Mouse (Mus musculus) T-helper 2 cell (primary cell): ENCODE data around the gene Fam192a.

ENCODE experiments used
- in situ Hi-C: fragments of 300-600 bp; cut with MboI, MseI; formaldehyde crosslinking; loops from one replicate; pipeline ENCODE4 v1.15.1; 2025; ENCODE audit warnings: high pct_unique_total_duplicates

Fam192a gene

DNA sequence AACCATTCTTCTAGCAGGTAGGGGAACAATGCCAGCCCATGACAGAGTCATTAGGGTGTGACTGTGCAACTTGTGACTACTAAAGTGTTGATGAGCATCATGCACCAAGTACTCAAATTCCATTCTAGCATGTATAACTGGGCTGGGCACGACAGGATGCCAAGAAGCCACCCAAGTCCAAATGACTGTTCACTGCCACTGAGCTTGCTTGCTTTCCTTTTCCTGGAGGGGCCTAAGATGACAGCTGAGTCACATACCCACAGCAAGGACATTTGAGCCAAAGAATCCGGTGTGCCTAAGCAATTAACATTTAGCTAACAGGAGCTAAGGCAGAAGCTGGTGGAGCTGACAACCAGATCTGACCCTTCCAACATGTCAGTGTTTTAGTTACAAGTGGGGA, 29.9 kb downstream of the Fam192a start:
- in situ Hi-C loops = no loop called here

DNA sequence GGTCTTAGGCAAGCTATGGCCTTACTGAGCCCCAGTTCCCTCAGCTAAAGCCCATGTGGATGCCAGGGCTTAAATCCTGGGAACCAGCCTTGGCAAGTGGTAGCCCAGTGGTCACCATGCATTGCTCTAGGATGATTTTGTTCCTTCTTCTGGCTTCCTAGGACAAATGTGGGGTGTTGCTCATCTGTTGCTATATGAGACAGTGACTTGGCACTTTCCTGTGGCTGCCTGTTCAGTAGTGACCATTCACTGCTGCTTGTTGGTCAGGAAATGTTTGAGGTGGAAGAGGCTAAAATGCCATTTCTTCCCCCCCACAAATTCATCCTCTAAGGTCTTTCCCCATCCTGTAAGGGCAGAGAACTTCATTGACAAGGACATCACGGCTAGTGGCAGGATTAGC, 32.4 kb downstream of the Fam192a start:
- in situ Hi-C loops = no loop called here

DNA sequence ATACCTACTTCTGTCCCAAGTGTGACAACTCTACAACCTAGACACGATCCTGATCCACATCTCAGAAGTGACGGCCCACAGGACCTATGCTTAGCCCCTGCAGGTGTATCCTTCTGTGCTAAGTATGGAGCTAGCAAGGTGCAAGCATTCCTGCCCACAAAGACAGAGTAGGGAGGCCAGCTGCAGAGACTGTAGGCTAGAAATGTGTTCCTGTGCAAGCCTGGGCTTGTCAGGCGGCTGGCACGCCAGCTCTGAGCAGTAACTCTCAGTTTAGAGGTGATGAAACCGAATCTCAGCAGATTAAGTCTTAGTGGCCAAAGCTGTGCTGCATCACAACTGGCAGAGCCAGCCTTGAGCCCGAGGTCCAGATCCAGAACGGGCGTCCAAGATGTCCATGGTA, 33.7 kb downstream of the Fam192a start:
- in situ Hi-C loops = no loop called here

- in situ Hi-C loops = no loop called here
These were observed 34.5 kb downstream of the Fam192a start for GRCm38 (mm10) chr8:94567159-94567849.

GRCm38 (mm10) chr8:94566446-94567158, 35.2 kb downstream of the Fam192a start:
- in situ Hi-C loops = no loop called here

DNA sequence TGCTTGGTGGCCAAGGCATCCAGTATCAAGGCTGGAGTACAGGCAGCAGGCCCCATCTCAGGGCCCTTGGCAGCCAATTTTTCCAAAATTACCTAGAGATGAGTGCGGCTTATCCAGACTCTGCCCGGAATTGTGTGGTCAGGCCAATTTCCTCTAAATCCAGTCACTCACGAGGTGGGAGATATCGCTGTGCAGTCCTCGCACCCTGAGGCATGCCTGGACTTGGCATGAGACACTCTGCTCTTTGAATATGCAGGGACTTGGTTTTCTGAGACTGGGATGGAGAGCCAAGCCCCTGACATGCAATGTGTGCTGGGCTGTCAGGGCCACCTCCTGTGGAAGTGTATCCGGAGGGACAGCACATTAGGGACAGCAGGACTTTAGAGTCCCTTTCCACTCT, 35.8 kb downstream of the Fam192a start:
- in situ Hi-C loops = no loop called here

- in situ Hi-C loops = no loop called here
These were observed 37.4 kb downstream of the Fam192a start for GRCm38 (mm10) chr8:94564421-94564820.

- in situ Hi-C loops = no loop called here
These were observed 40.5 kb downstream of the Fam192a start for GRCm38 (mm10) chr8:94561256-94561655.

GRCm38 (mm10) chr8:94557281-94557680, 44.5 kb downstream of the Fam192a start:
- in situ Hi-C loops = loop anchor here (10.0 kb wide), 1 partner anchor 378 kb away; no protein-coding TSS in a partner anchor

- in situ Hi-C loops = loop anchor here (10.0 kb wide), 1 partner anchor 382 kb away; no protein-coding TSS in a partner anchor
These were observed 49.1 kb downstream of the Fam192a start for GRCm38 (mm10) chr8:94552696-94553095.

- in situ Hi-C loops = loop anchor here (10.0 kb wide), 1 partner anchor 383 kb away; no protein-coding TSS in a partner anchor
These were observed 50.0 kb downstream of the Fam192a start for GRCm38 (mm10) chr8:94551471-94552422.

- in situ Hi-C loops = loop anchor here (10.0 kb wide), 1 partner anchor 385 kb away; no protein-coding TSS in a partner anchor
These were observed 51.8 kb downstream of the Fam192a start for GRCm38 (mm10) chr8:94549998-94550397.

DNA sequence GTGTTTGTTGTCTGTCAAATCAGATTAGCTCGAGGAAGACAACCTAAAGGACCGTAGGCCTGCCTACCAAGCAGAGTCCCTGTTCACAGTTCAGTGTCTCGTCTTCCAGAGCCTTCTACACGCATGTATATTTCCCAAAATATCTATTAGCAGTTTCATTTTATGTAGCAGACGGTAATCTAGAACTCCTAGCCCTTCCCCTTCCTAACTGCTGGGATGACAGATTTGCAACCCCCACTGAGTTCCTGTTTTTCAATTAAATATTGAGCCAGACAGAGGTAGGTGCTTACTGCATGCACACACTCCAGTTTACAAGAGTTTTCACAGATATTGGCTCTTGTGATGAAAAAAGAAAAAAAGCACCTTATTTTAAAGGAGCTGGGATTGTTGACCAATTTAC, 52.3 kb downstream of the Fam192a start:
- in situ Hi-C loops = no loop called here

DNA sequence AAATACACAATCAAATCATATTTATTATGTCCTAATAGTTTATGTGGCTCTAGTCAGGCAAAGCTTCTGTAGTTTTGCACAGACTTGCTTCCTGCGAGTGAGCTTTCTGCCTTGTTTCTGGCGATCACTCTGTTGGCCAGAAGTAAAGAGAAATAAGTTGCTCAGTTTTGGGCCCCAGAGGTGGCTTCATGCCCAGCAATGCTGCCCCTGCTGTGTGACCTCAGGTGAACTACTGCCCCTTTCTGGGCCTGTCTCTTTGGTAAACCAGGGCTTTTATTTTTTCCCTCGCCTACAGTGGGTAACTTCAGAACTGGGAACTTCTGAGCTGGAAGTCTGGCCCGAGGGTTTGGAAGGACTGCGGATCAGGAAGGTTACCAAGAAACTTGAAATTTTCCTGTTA, 52.8 kb downstream of the Fam192a start:
- in situ Hi-C loops = no loop called here

- in situ Hi-C loops = no loop called here
These were observed 57.8 kb downstream of the Fam192a start for GRCm38 (mm10) chr8:94543981-94544380.

- in situ Hi-C loops = no loop called here
These were observed 60.7 kb downstream of the Fam192a start for GRCm38 (mm10) chr8:94540889-94541795.

- in situ Hi-C loops = no loop called here
These were observed 61.8 kb downstream of the Fam192a start for GRCm38 (mm10) chr8:94540025-94540424.

- in situ Hi-C loops = no loop called here
These were observed 64.3 kb downstream of the Fam192a start for GRCm38 (mm10) chr8:94537456-94537855.

- in situ Hi-C loops = no loop called here
These were observed 66.2 kb downstream of the Fam192a start for GRCm38 (mm10) chr8:94535631-94536030.

GRCm38 (mm10) chr8:94534612-94535011, 67.2 kb downstream of the Fam192a start:
- in situ Hi-C loops = no loop called here
